Comparison of ENCODE assay signal across 8 mouse cellular contexts in the genomic region with DNA sequence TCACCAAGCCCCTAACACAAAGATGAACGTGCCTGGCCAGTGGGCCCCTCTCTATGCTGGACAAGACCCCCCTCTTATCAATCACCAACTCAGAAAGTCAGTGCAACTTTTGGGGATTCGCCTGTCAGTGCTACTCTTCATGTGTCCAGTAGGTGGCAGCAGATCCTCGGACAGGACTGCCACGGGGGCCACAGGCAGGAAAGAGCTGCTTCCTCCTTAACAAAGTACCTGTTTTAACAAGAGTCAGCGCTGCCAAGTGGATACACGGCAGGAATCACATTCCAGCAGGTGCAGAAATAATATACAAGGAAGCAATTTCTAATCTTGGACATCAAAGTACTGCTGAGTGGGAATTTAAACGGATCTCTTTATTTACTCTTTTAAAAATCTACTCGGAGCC.
DNase-seq lines count a peak whose midpoint lies in the region; ATAC-seq and TF ChIP-seq lines count a peak whose summit lies in the region.

No protein-coding gene starts in this region.

- no peaks in the 10 kb centered on the region for H3K36me3 ChIP-seq in forebrain, postnatal 0 days (ENCODE audit: insufficient read depth)
- no peaks in the 10 kb centered on the region for H3K36me3 ChIP-seq in kidney, adult 2 months (ENCODE audit: control insufficient read depth, insufficient read depth, low read length)
- H3K36me3 ChIP-seq in liver, embryonic 13.5 days, result no peaks in the 10 kb centered on the region
- no peaks in the 10 kb centered on the region for H3K36me3 ChIP-seq in neural tube, embryonic 11.5 days (ENCODE audit: control insufficient read depth, insufficient read depth, low read length)
- H3K36me3 ChIP-seq in testis, adult 2 months (ENCODE audit: control insufficient read depth, insufficient read depth, low read length), result no peaks in the 10 kb centered on the region

- peak; percentile 20 for DNase-seq in ovary, postnatal 10 days (ENCODE audit: low spot score)
- DNase-seq in ovary, adult 18-20 months (ENCODE audit: low spot score), result no peak
- peak; percentile 33 for DNase-seq in c-Kit-positive CD71-positive TER-119-positive erythroid progenitor cells, embryonic 14.5 days (ENCODE audit: low spot score)
- peak; percentile 82 for DNase-seq in forebrain, postnatal 0 days
- DNase-seq in kidney, adult 2 months, result peak; percentile 57
- peak; percentile 27 for DNase-seq in liver, embryonic 13.5 days
- peak; percentile 64 for DNase-seq in neural tube, embryonic 11.5 days (ENCODE audit: low spot score)

- H3K4me3 ChIP-seq in forebrain, postnatal 0 days (ENCODE audit: low read depth, low read length), result no peak overlapping the region
- H3K4me3 ChIP-seq in kidney, adult 2 months (ENCODE audit: insufficient read depth, low read depth, low read length), result no peak overlapping the region
- H3K4me3 ChIP-seq in liver, embryonic 13.5 days (replicated peaks), result no peak overlapping the region
- no peak overlapping the region for H3K4me3 ChIP-seq in neural tube, embryonic 11.5 days (ENCODE audit: low read depth, low read length)
- no peak overlapping the region for H3K4me3 ChIP-seq in testis, adult 2 months (ENCODE audit: control insufficient read depth, low read depth, low read length)

- ATAC-seq in forebrain, postnatal 0 days, result peak; percentile 60; the same call in 1 of the 2 replicates
- ATAC-seq in liver, embryonic 13.5 days (ENCODE audit: low read depth), result no peak
- no peak for ATAC-seq in neural tube, embryonic 11.5 days (ENCODE audit: insufficient read depth, low FRiP score, low TSS enrichment)

- no peak overlapping the region for H3K27ac ChIP-seq in forebrain, postnatal 0 days (ENCODE audit: low read depth, low read length)
- no peak overlapping the region for H3K27ac ChIP-seq in kidney, adult 2 months (ENCODE audit: insufficient read depth, low read depth, low read length)
- no peak overlapping the region for H3K27ac ChIP-seq in liver, embryonic 13.5 days
- H3K27ac ChIP-seq in neural tube, embryonic 11.5 days (ENCODE audit: low read depth, low read length), result no peak overlapping the region
- H3K27ac ChIP-seq in testis, adult 2 months (ENCODE audit: control insufficient read depth, insufficient read depth, low read depth, low read length), result no peak overlapping the region

- H3K4me1 ChIP-seq in forebrain, postnatal 0 days (ENCODE audit: insufficient read depth), result no peaks in the 10 kb centered on the region
- H3K4me1 ChIP-seq in kidney, adult 2 months (ENCODE audit: control insufficient read depth, insufficient read depth, low read length), result no peaks in the 10 kb centered on the region
- H3K4me1 ChIP-seq in liver, embryonic 13.5 days (replicated peaks), result no peaks in the 10 kb centered on the region
- H3K4me1 ChIP-seq in neural tube, embryonic 11.5 days (ENCODE audit: control insufficient read depth, insufficient read depth, low read length), result no peaks in the 10 kb centered on the region
- no peaks in the 10 kb centered on the region for H3K4me1 ChIP-seq in testis, adult 2 months (ENCODE audit: control insufficient read depth, insufficient read depth, low read length)

- TF ChIP-seq CTCF in forebrain, postnatal 0 days (IDR thresholded peaks at IDR 0.05; ENCODE audit: low read depth), result peak; percentile 98
- TF ChIP-seq CTCF in kidney, adult 2 months (conservative IDR thresholded peaks at IDR 0.05; ENCODE audit: insufficient read depth, insufficient read length, low read depth, low read length), result peak; percentile 94
- peak; percentile 93 for TF ChIP-seq CTCF in testis, adult 2 months (IDR thresholded peaks at IDR 0.05; ENCODE audit: control insufficient read depth, insufficient read depth, insufficient replicate concordance, low read depth, low read length)

- no peak overlapping the region for H3K4me2 ChIP-seq in forebrain, postnatal 0 days (ENCODE audit: low read depth)
- H3K4me2 ChIP-seq in liver, embryonic 13.5 days, result no peak overlapping the region
- no peak overlapping the region for H3K4me2 ChIP-seq in neural tube, embryonic 11.5 days (ENCODE audit: low read depth)

- H3K27me3 ChIP-seq in forebrain, postnatal 0 days (ENCODE audit: insufficient read depth, low read length), result no peaks in the 10 kb centered on the region
- no peaks in the 10 kb centered on the region for H3K27me3 ChIP-seq in kidney, adult 2 months (replicated peaks; ENCODE audit: control insufficient read depth, insufficient read depth, low read length)
- H3K27me3 ChIP-seq in liver, embryonic 13.5 days, result peaks cover 7% of the 10 kb centered on the region; the same call in 1 of the 2 replicates
- H3K27me3 ChIP-seq in neural tube, embryonic 11.5 days (ENCODE audit: control insufficient read depth, insufficient read depth, low read length), result no peaks in the 10 kb centered on the region
- no peaks in the 10 kb centered on the region for H3K27me3 ChIP-seq in testis, adult 2 months (ENCODE audit: control insufficient read depth, insufficient read depth, low read length)

- no peak for TF ChIP-seq POLR2A in kidney, adult 2 months (IDR thresholded peaks at IDR 0.05; ENCODE audit: low read depth, low read length)
- no peak for TF ChIP-seq POLR2A in testis, adult 2 months (IDR thresholded peaks at IDR 0.05; ENCODE audit: control insufficient read depth, low read depth, low read length)

- H3K9ac ChIP-seq in forebrain, postnatal 0 days, result no peak overlapping the region
- H3K9ac ChIP-seq in liver, embryonic 13.5 days, result no peak overlapping the region
- H3K9ac ChIP-seq in neural tube, embryonic 11.5 days (ENCODE audit: low read length), result no peak overlapping the region

- WGBS in forebrain, postnatal 0 days, result 9% methylated on average over 8 of the region's 8 CpGs
- WGBS in kidney, adult 2 months, result 7% methylated on average over 8 of the region's 8 CpGs
- WGBS in liver, embryonic 13.5 days (ENCODE audit: insufficient replicate concordance), result 10% methylated on average over 8 of the region's 8 CpGs
- 16% methylated on average over 8 of the region's 8 CpGs for WGBS in neural tube, embryonic 11.5 days

- H3K9me3 ChIP-seq in forebrain, postnatal 0 days (ENCODE audit: low read length), result no peaks in the 10 kb centered on the region
- H3K9me3 ChIP-seq in liver, embryonic 13.5 days (replicated peaks), result no peaks in the 10 kb centered on the region
- no peaks in the 10 kb centered on the region for H3K9me3 ChIP-seq in neural tube, embryonic 11.5 days (ENCODE audit: control insufficient read depth, low read length)
